Mouse (Mus musculus) adrenal gland, postnatal 10 days (tissue): ENCODE data around the gene Trappc2. TPM values are rescaled to one million over a fixed set of nuclear protein-coding genes. Genes with fewer than 3 reads are reported as not detected.

ENCODE experiments used
- total RNA-seq, 2 experiments: library from RNA; stranded (reverse); gene quantifications; 2 replicates each; pipeline ENCODE4 v1.2.3; 2021

Gene Trappc2
- total RNA-seq, 2 experiments from 2014 or later = 17.1 to 19.0 TPM

Other genes with a start within 250 kb of the Trappc2 start
- 10 to 100 TPM; 14.6 to 16.1 TPM for gene Gpm6b, start 201.7 kb upstream of the Trappc2 start, total RNA-seq
- gene Ofd1, start 130 bp downstream of the Trappc2 start, total RNA-seq = 1 to 10 TPM; 6.8 to 8.9 TPM
- 10 to 100 TPM; 49.8 to 58.6 TPM for gene Rab9, start 39.3 kb downstream of the Trappc2 start, total RNA-seq
- 1 to 10 TPM; 4.8 to 6.5 TPM for gene Tceanc, start 78.0 kb downstream of the Trappc2 start, total RNA-seq
- 10 to 100 TPM; 14.9 to 17.0 TPM for gene Egfl6, start 145.1 kb downstream of the Trappc2 start, total RNA-seq